Mouse (Mus musculus): ENCODE results near the gene Ankrd7. TPM values are rescaled to one million over a fixed set of nuclear protein-coding genes. Genes with fewer than 3 reads are reported as not detected.
"Not testable (repeated sequence)": the region's sequence is repeated elsewhere in the genome, so short reads cannot be mapped to it uniquely, and the experiment has no call there.

The Ankrd7 gene
- 0.13 TPM in 1 of 2 replicates, not detected in the other for polyA plus RNA-seq (2015; fragmentation: Nextera tagmentation; extraction: Ambion mirVana)

GRCm38 (mm10) chr6:18866018-18866417, at the start of gene Ankrd7:
Gene Ankrd7, plus strand, starts transcription at chr6:18866318.
- H3K36me3 ChIP-seq: no peaks in the 10 kb centered on the region
- 89% methylated on average over 8 of the region's 8 CpGs for WGBS
- no peaks in the 10 kb centered on the region for H3K4me1 ChIP-seq
- no peak within 1 kb of the TSS for H3K9ac ChIP-seq
- no peak within 1 kb of the TSS for H3K4me2 ChIP-seq
- H3K27ac ChIP-seq: no peak within 1 kb of the TSS
- ATAC-seq (ENCODE audit: insufficient number of reproducible peaks, low FRiP score, low TSS enrichment, low read depth): no peak
- no peaks in the 10 kb centered on the region for H3K27me3 ChIP-seq
- H3K9me3 ChIP-seq: no peaks in the 10 kb centered on the region
- no peak within 1 kb of the TSS for H3K4me3 ChIP-seq

- H3K4me3 ChIP-seq: no peak overlapping the region
- H3K9me3 ChIP-seq: no peaks in the 10 kb centered on the region
- no peaks in the 10 kb centered on the region for H3K4me1 ChIP-seq
- no peaks in the 10 kb centered on the region for H3K27me3 ChIP-seq
- no peak overlapping the region for H3K27ac ChIP-seq
- H3K9ac ChIP-seq: no peak overlapping the region
- no peak for ATAC-seq (ENCODE audit: insufficient number of reproducible peaks, low FRiP score, low TSS enrichment, low read depth)
- 10% methylated on average over 4 of the region's 4 CpGs for WGBS
- H3K4me2 ChIP-seq: no peak overlapping the region
- no peaks in the 10 kb centered on the region for H3K36me3 ChIP-seq
These were observed 46.8 kb upstream of the Ankrd7 start for GRCm38 (mm10) chr6:18819343-18819742.

GRCm38 (mm10) chr6:18820246-18820645, 45.9 kb upstream of the Ankrd7 start:
- Histone ChIP-seq H3K27me3 (no peaks in the 10 kb centered on the region), H3K9me3 (no peaks in the 10 kb centered on the region), H3K9ac (no peak overlapping the region), H3K4me1 (no peaks in the 10 kb centered on the region), H3K4me2 (no peak overlapping the region), H3K27ac (no peak overlapping the region), H3K36me3 (no peaks in the 10 kb centered on the region), H3K4me3 (no peak overlapping the region)
- no peak for ATAC-seq (ENCODE audit: insufficient number of reproducible peaks, low FRiP score, low TSS enrichment, low read depth)
- 69% methylated on average over 4 of the region's 4 CpGs for WGBS

- Histone ChIP-seq H3K27me3 (no peaks in the 10 kb centered on the region), H3K4me3 (no peak overlapping the region), H3K9ac (no peak overlapping the region), H3K4me2 (no peak overlapping the region), H3K27ac (no peak overlapping the region), H3K4me1 (no peaks in the 10 kb centered on the region), H3K36me3 (no peaks in the 10 kb centered on the region), H3K9me3 (no peaks in the 10 kb centered on the region)
- 59% methylated on average over 1 of the region's 1 CpGs for WGBS
- no peak for ATAC-seq (ENCODE audit: insufficient number of reproducible peaks, low FRiP score, low TSS enrichment, low read depth)
These were observed 43.3 kb upstream of the Ankrd7 start for GRCm38 (mm10) chr6:18822812-18823211.

GRCm38 (mm10) chr6:18832958-18833357, 33.2 kb upstream of the Ankrd7 start:
- Histone ChIP-seq H3K4me3 (no peak overlapping the region), H3K27ac (no peak overlapping the region), H3K27me3 (no peaks in the 10 kb centered on the region), H3K4me2 (no peak overlapping the region), H3K36me3 (no peaks in the 10 kb centered on the region), H3K9me3 (no peaks in the 10 kb centered on the region), H3K4me1 (no peaks in the 10 kb centered on the region), H3K9ac (no peak overlapping the region)
- no peak for ATAC-seq (ENCODE audit: insufficient number of reproducible peaks, low FRiP score, low TSS enrichment, low read depth)
- 69% methylated on average over 1 of the region's 1 CpGs for WGBS

- not testable (repeated sequence) for H3K4me2 ChIP-seq; H3K27ac ChIP-seq; H3K9ac ChIP-seq; H3K9me3 ChIP-seq; H3K4me1 ChIP-seq; ATAC-seq (ENCODE audit: insufficient number of reproducible peaks, low FRiP score, low TSS enrichment, low read depth); H3K36me3 ChIP-seq; H3K4me3 ChIP-seq; H3K27me3 ChIP-seq
- WGBS: 91% methylated on average over 7 of the region's 11 CpGs
These were observed 21.6 kb upstream of the Ankrd7 start for GRCm38 (mm10) chr6:18844529-18844928.

GRCm38 (mm10) chr6:18845571-18845970, 20.5 kb upstream of the Ankrd7 start:
- not testable (repeated sequence) for H3K27me3 ChIP-seq; H3K27ac ChIP-seq; H3K9me3 ChIP-seq; H3K4me3 ChIP-seq; H3K36me3 ChIP-seq; H3K4me1 ChIP-seq; ATAC-seq (ENCODE audit: insufficient number of reproducible peaks, low FRiP score, low TSS enrichment, low read depth); H3K9ac ChIP-seq; H3K4me2 ChIP-seq
- WGBS: 46% methylated on average over 5 of the region's 7 CpGs

GRCm38 (mm10) chr6:18848051-18848701, 17.9 kb upstream of the Ankrd7 start, which contains the start of gene Lsm8:
Gene Lsm8, plus strand, starts transcription at chr6:18848579.
- Histone ChIP-seq H3K4me2 (peak within 1 kb of the TSS; percentile 49), H3K9ac (peak within 1 kb of the TSS; percentile 94), H3K4me3 (peak within 1 kb of the TSS; percentile 83), H3K4me1 (peaks cover 9% of the 10 kb centered on the region), H3K36me3 (peaks cover 15% of the 10 kb centered on the region), H3K27me3 (no peaks in the 10 kb centered on the region), H3K27ac (peak within 1 kb of the TSS; percentile 95), H3K9me3 (no peaks in the 10 kb centered on the region)
- ATAC-seq (ENCODE audit: insufficient number of reproducible peaks, low FRiP score, low TSS enrichment, low read depth): peak; percentile 100
- WGBS: under 1% methylated on average over 37 of the region's 37 CpGs

GRCm38 (mm10) chr6:18848702-18849061, 17.4 kb upstream of the Ankrd7 start:
- peak overlapping the region; percentile 83 for H3K4me3 ChIP-seq
- H3K36me3 ChIP-seq: peaks cover 19% of the 10 kb centered on the region
- H3K4me1 ChIP-seq: peaks cover 9% of the 10 kb centered on the region
- WGBS: under 1% methylated on average over 28 of the region's 28 CpGs
- H3K27ac ChIP-seq: peak overlapping the region; percentile 95
- no peaks in the 10 kb centered on the region for H3K27me3 ChIP-seq
- ATAC-seq (ENCODE audit: insufficient number of reproducible peaks, low FRiP score, low TSS enrichment, low read depth): peak; percentile 67; the same call in 1 of the 2 replicates
- H3K9ac ChIP-seq: peak overlapping the region; percentile 94
- H3K9me3 ChIP-seq: no peaks in the 10 kb centered on the region
- peak overlapping the region; percentile 49 for H3K4me2 ChIP-seq

GRCm38 (mm10) chr6:18855323-18855722, 10.8 kb upstream of the Ankrd7 start:
- Histone ChIP-seq H3K4me1 (0 out of 2 replicates have a peak, but pooled peaks cover under 1% of the 10 kb centered on the region), H3K9me3 (no peaks in the 10 kb centered on the region), H3K4me2 (no peak overlapping the region), H3K36me3 (peaks cover 45% of the 10 kb centered on the region), H3K4me3 (no peak overlapping the region), H3K27ac (no peak overlapping the region), H3K9ac (no peak overlapping the region), H3K27me3 (no peaks in the 10 kb centered on the region)
- no peak for ATAC-seq (ENCODE audit: insufficient number of reproducible peaks, low FRiP score, low TSS enrichment, low read depth)

- Histone ChIP-seq H3K36me3 (peaks cover 44% of the 10 kb centered on the region), H3K4me1 (no peaks in the 10 kb centered on the region), H3K27ac (no peak overlapping the region)
These were observed 9.5 kb upstream of the Ankrd7 start for GRCm38 (mm10) chr6:18856487-18857078.

GRCm38 (mm10) chr6:18889030-18889429, 22.9 kb downstream of the Ankrd7 start:
- H3K9ac ChIP-seq: no peak overlapping the region
- no peaks in the 10 kb centered on the region for H3K36me3 ChIP-seq
- H3K27me3 ChIP-seq: no peaks in the 10 kb centered on the region
- no peak overlapping the region for H3K4me3 ChIP-seq
- no peaks in the 10 kb centered on the region for H3K9me3 ChIP-seq
- WGBS: 55% methylated on average over 2 of the region's 2 CpGs
- no peaks in the 10 kb centered on the region for H3K4me1 ChIP-seq
- H3K4me2 ChIP-seq: no peak overlapping the region
- H3K27ac ChIP-seq: no peak overlapping the region
- ATAC-seq (ENCODE audit: insufficient number of reproducible peaks, low FRiP score, low TSS enrichment, low read depth): no peak

More at GRCm38 (mm10) chr6:18856487-18857078, 9.5 kb upstream of the Ankrd7 start:
- Histone ChIP-seq H3K9me3 (no peaks in the 10 kb centered on the region), H3K4me3 (no peak overlapping the region), H3K9ac (no peak overlapping the region), H3K27me3 (no peaks in the 10 kb centered on the region), H3K4me2 (no peak overlapping the region)
- ATAC-seq (ENCODE audit: insufficient number of reproducible peaks, low FRiP score, low TSS enrichment, low read depth): no peak
- 96% methylated on average over 3 of the region's 3 CpGs for WGBS
